Mouse (Mus musculus) lung, adult 2 months (tissue): ENCODE results near the gene Ccdc151.

ENCODE experiments used
- CTCF ChIP-seq: fragments of 200-500 bp; IDR thresholded peaks from 2 replicates; pipeline ENCODE4 v1.5.1; 2011; ENCODE audit warnings: mild to moderate bottlenecking, low read length, control low read depth; ENCODE audit not compliant: insufficient read depth
- POLR2A ChIP-seq: fragments of 200-500 bp; IDR thresholded peaks from 2 replicates; pipeline ENCODE4 v1.6.1; 2011; ENCODE audit warnings: low read depth, mild to moderate bottlenecking, control low read depth, low read length, borderline replicate concordance; ENCODE audit errors: extremely low read depth

DNA sequence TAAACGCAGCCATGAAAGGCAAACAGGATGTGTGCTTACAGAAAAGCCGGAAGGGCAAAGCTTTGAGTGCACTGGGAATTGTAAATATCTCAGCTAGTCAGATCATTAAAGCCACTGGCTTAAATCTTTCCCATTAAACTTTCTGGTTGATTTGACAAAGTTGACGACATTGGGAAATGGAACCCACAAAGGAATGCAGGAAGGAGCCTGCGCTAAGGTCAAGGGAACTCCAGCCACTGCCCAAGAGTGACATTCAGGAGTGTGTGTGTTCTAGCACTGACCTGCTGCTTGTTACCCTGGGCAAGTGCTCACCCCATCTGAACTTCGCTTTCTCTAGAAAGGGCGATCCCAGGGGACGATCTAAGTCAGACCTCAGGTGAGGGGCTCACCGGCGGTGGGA, 42.3 kb downstream of the Ccdc151 start:
- TF ChIP-seq POLR2A: no peak
- no peak for TF ChIP-seq CTCF
